Mouse (Mus musculus): ENCODE data around the gene Fxyd5. TPM values are rescaled to one million over a fixed set of nuclear protein-coding genes. Genes with fewer than 3 reads are reported as not detected.
A peak's percentile ranks its signal among the peaks of the same experiment; 100 is the strongest.

The Fxyd5 gene
- total and polyA plus RNA-seq, 2 experiments = 3.6 to 7.8 TPM

- Histone ChIP-seq H3K79me2 (ENCODE audit: control insufficient read depth, insufficient read depth, low read length) (no peaks in the 10 kb centered on the region), H3K4me1 (ENCODE audit: control insufficient read depth, insufficient read depth, low read length) (peaks cover 4% of the 10 kb centered on the region; the same call in 1 of the 2 replicates), H3K27me3 (ENCODE audit: control insufficient read depth, insufficient read depth, low read length) (no peaks in the 10 kb centered on the region), H3K9ac (ENCODE audit: low read depth, low read length) (no peak overlapping the region), H3K27ac (replicated peaks; ENCODE audit: insufficient read depth, low read depth, low read length) (no peak overlapping the region), H3K4me3 (ENCODE audit: insufficient read depth, low read depth, low read length) (no peak overlapping the region), H3K36me3 (ENCODE audit: control insufficient read depth, insufficient read depth, low read length) (no peaks in the 10 kb centered on the region)
- TF ChIP-seq CTCF (IDR thresholded peaks at IDR 0.05; ENCODE audit: low read depth, low read length) = no peak
- no peak for TF ChIP-seq POLR2A (IDR thresholded peaks at IDR 0.05; ENCODE audit: extremely low read depth, insufficient read depth, low read length)
- DNase-seq (ENCODE audit: extremely low read depth, low read depth, low spot score) = peak; percentile 19
- WGBS = 41% methylated on average over 1 of the region's 1 CpGs
Observed at GRCm38 (mm10) chr7:31008175-31008574, 34.1 kb downstream of the Fxyd5 start.

GRCm38 (mm10) chr7:31007775-31008174, 34.5 kb downstream of the Fxyd5 start:
- TF ChIP-seq POLR2A (IDR thresholded peaks at IDR 0.05; ENCODE audit: extremely low read depth, insufficient read depth, low read length) (no peak), CTCF (IDR thresholded peaks at IDR 0.05; ENCODE audit: low read depth, low read length) (no peak)
- H3K36me3 ChIP-seq (ENCODE audit: control insufficient read depth, insufficient read depth, low read length) = no peaks in the 10 kb centered on the region
- no peaks in the 10 kb centered on the region for H3K27me3 ChIP-seq (ENCODE audit: control insufficient read depth, insufficient read depth, low read length)
- no peak overlapping the region for H3K9ac ChIP-seq (ENCODE audit: low read depth, low read length)
- DNase-seq (ENCODE audit: extremely low read depth, low read depth, low spot score) = no peak
- H3K4me1 ChIP-seq (ENCODE audit: control insufficient read depth, insufficient read depth, low read length) = peaks cover 2% of the 10 kb centered on the region; the same call in 1 of the 2 replicates
- WGBS = 89% methylated on average over 1 of the region's 1 CpGs
- H3K79me2 ChIP-seq (ENCODE audit: control insufficient read depth, insufficient read depth, low read length) = no peaks in the 10 kb centered on the region
- H3K27ac ChIP-seq (replicated peaks; ENCODE audit: insufficient read depth, low read depth, low read length) = no peak overlapping the region
- no peak overlapping the region for H3K4me3 ChIP-seq (ENCODE audit: insufficient read depth, low read depth, low read length)

GRCm38 (mm10) chr7:31002650-31003049, 39.6 kb downstream of the Fxyd5 start:
- no peak overlapping the region for H3K27ac ChIP-seq (replicated peaks; ENCODE audit: insufficient read depth, low read depth, low read length)
- no peak for TF ChIP-seq POLR2A (IDR thresholded peaks at IDR 0.05; ENCODE audit: extremely low read depth, insufficient read depth, low read length)
- TF ChIP-seq CTCF (IDR thresholded peaks at IDR 0.05; ENCODE audit: low read depth, low read length) = no peak
- no peaks in the 10 kb centered on the region for H3K79me2 ChIP-seq (ENCODE audit: control insufficient read depth, insufficient read depth, low read length)
- H3K4me3 ChIP-seq (ENCODE audit: insufficient read depth, low read depth, low read length) = no peak overlapping the region
- DNase-seq (ENCODE audit: extremely low read depth, low read depth, low spot score) = peak; percentile 28
- H3K4me1 ChIP-seq (ENCODE audit: control insufficient read depth, insufficient read depth, low read length) = peaks cover 2% of the 10 kb centered on the region
- no peaks in the 10 kb centered on the region for H3K27me3 ChIP-seq (ENCODE audit: control insufficient read depth, insufficient read depth, low read length)
- peak overlapping the region; percentile 30; the same call in 1 of the 2 replicates for H3K9ac ChIP-seq (ENCODE audit: low read depth, low read length)
- 67% methylated on average over 8 of the region's 8 CpGs for WGBS
- no peaks in the 10 kb centered on the region for H3K36me3 ChIP-seq (ENCODE audit: control insufficient read depth, insufficient read depth, low read length)

GRCm38 (mm10) chr7:31000505-31001020, 41.7 kb downstream of the Fxyd5 start:
- TF ChIP-seq POLR2A (IDR thresholded peaks at IDR 0.05; ENCODE audit: extremely low read depth, insufficient read depth, low read length) = no peak
- no peak for TF ChIP-seq CTCF (IDR thresholded peaks at IDR 0.05; ENCODE audit: low read depth, low read length)
- no peaks in the 10 kb centered on the region for H3K79me2 ChIP-seq (ENCODE audit: control insufficient read depth, insufficient read depth, low read length)
- 27% methylated on average over 7 of the region's 7 CpGs for WGBS
- no peak overlapping the region for H3K4me3 ChIP-seq (ENCODE audit: insufficient read depth, low read depth, low read length)
- H3K9ac ChIP-seq (ENCODE audit: low read depth, low read length) = no peak overlapping the region
- no peak for DNase-seq (ENCODE audit: extremely low read depth, low read depth, low spot score)
- H3K27me3 ChIP-seq (ENCODE audit: control insufficient read depth, insufficient read depth, low read length) = no peaks in the 10 kb centered on the region
- no peak overlapping the region for H3K27ac ChIP-seq (replicated peaks; ENCODE audit: insufficient read depth, low read depth, low read length)
- H3K36me3 ChIP-seq (ENCODE audit: control insufficient read depth, insufficient read depth, low read length) = no peaks in the 10 kb centered on the region
- H3K4me1 ChIP-seq (ENCODE audit: control insufficient read depth, insufficient read depth, low read length) = peaks cover 2% of the 10 kb centered on the region

- WGBS = 94% methylated on average over 2 of the region's 2 CpGs
- DNase-seq (ENCODE audit: extremely low read depth, low read depth, low spot score) = no peak
- Histone ChIP-seq H3K4me3 (ENCODE audit: insufficient read depth, low read depth, low read length) (no peak overlapping the region), H3K9ac (ENCODE audit: low read depth, low read length) (no peak overlapping the region), H3K27me3 (ENCODE audit: control insufficient read depth, insufficient read depth, low read length) (no peaks in the 10 kb centered on the region), H3K27ac (replicated peaks; ENCODE audit: insufficient read depth, low read depth, low read length) (no peak overlapping the region), H3K4me1 (ENCODE audit: control insufficient read depth, insufficient read depth, low read length) (peaks cover 2% of the 10 kb centered on the region), H3K36me3 (ENCODE audit: control insufficient read depth, insufficient read depth, low read length) (no peaks in the 10 kb centered on the region), H3K79me2 (ENCODE audit: control insufficient read depth, insufficient read depth, low read length) (no peaks in the 10 kb centered on the region)
- no peak for TF ChIP-seq CTCF (IDR thresholded peaks at IDR 0.05; ENCODE audit: low read depth, low read length)
Observed at GRCm38 (mm10) chr7:30996491-30996890, 45.8 kb downstream of the Fxyd5 start.

- no peak for TF ChIP-seq POLR2A (IDR thresholded peaks at IDR 0.05; ENCODE audit: extremely low read depth, insufficient read depth, low read length)
- no peak for TF ChIP-seq CTCF (IDR thresholded peaks at IDR 0.05; ENCODE audit: low read depth, low read length)
- peaks cover 3% of the 10 kb centered on the region; the same call in 1 of the 2 replicates for H3K4me1 ChIP-seq (ENCODE audit: control insufficient read depth, insufficient read depth, low read length)
- H3K4me3 ChIP-seq (ENCODE audit: insufficient read depth, low read depth, low read length) = no peak overlapping the region
- no peaks in the 10 kb centered on the region for H3K36me3 ChIP-seq (ENCODE audit: control insufficient read depth, insufficient read depth, low read length)
- H3K9ac ChIP-seq (ENCODE audit: low read depth, low read length) = no peak overlapping the region
- no peaks in the 10 kb centered on the region for H3K79me2 ChIP-seq (ENCODE audit: control insufficient read depth, insufficient read depth, low read length)
- DNase-seq (ENCODE audit: extremely low read depth, low read depth, low spot score) = no peak
- H3K27me3 ChIP-seq (ENCODE audit: control insufficient read depth, insufficient read depth, low read length) = no peaks in the 10 kb centered on the region
- WGBS = 94% methylated on average over 5 of the region's 5 CpGs
- no peak overlapping the region for H3K27ac ChIP-seq (replicated peaks; ENCODE audit: insufficient read depth, low read depth, low read length)
Observed at GRCm38 (mm10) chr7:30993986-30994385, 48.3 kb downstream of the Fxyd5 start.

All from liver, adult 2 months (tissue).